9 mouse cellular contexts compared by ENCODE assay signal in genomic region chr5:137553000-137553399, GRCm38 (mm10). TPM values are rescaled to one million over a fixed set of nuclear protein-coding genes. Genes with fewer than 3 reads are reported as not detected.
DNase-seq lines count a peak whose midpoint lies in the region; ATAC-seq and TF ChIP-seq lines count a peak whose summit lies in the region.
"Had no signal": no experiment of that assay in that cellular context is flagged by ENCODE, and none has a peak within 500 bp of the region (broad histone marks: within the 10 kb centered on the region; RNA-seq: fewer than 3 reads in every experiment).

No protein-coding gene starts in this region.

- ATAC-seq in heart, embryonic 14.5 days (ENCODE audit: insufficient number of reproducible peaks, insufficient read depth, low FRiP score, low read depth) = no peak
- ATAC-seq in embryonic facial prominence, embryonic 11.5 days (replicated peaks; ENCODE audit: insufficient number of reproducible peaks, low FRiP score, low TSS enrichment, low read depth) = no peak
- ATAC-seq in hindbrain, embryonic 16.5 days = no peak
- ATAC-seq in midbrain, embryonic 13.5 days = peak; percentile 57; the same call in 1 of the 2 replicates

- peaks cover 23% of the 10 kb centered on the region for H3K27me3 ChIP-seq in heart, embryonic 14.5 days (ENCODE audit: control insufficient read depth, insufficient read depth, low read length)
- H3K27me3 ChIP-seq in embryonic facial prominence, embryonic 11.5 days (ENCODE audit: control insufficient read depth, insufficient read depth, low read length) = no peaks in the 10 kb centered on the region; the same call in 1 of the 2 replicates
- no peaks in the 10 kb centered on the region for H3K27me3 ChIP-seq in hindbrain, embryonic 16.5 days (replicated peaks; ENCODE audit: control insufficient read depth, insufficient read depth, low read length)
- no peaks in the 10 kb centered on the region for H3K27me3 ChIP-seq in midbrain, embryonic 13.5 days
- H3K27me3 ChIP-seq in thymus, adult 2 months (ENCODE audit: control insufficient read depth, insufficient read depth, low read length) = no peaks in the 10 kb centered on the region; the same call in 1 of the 2 replicates

- no peak overlapping the region for H3K27ac ChIP-seq in heart, embryonic 14.5 days (replicated peaks in 1 of 2; ENCODE audit: control insufficient read depth in 1 of 2, insufficient read depth in 1 of 2, low read depth in 2 of 2, low read length in 2 of 2)
- no peak overlapping the region for H3K27ac ChIP-seq in embryonic facial prominence, embryonic 11.5 days (replicated peaks; ENCODE audit: low read depth, low read length)
- peak overlapping the region; percentile 77 for H3K27ac ChIP-seq in hindbrain, embryonic 16.5 days (ENCODE audit: low read depth, low read length)
- peak overlapping the region; percentile 79 for H3K27ac ChIP-seq in midbrain, embryonic 13.5 days
- no peak overlapping the region for H3K27ac ChIP-seq in thymus, adult 2 months (ENCODE audit: control insufficient read depth, insufficient read depth, low read length)
- H3K27ac ChIP-seq in gastrocnemius, adult 2 months = no peak overlapping the region

- DNase-seq in heart, adult 18-20 months = no peak
- DNase-seq in embryonic facial prominence, embryonic 11.5 days (ENCODE audit: low spot score) = no peak
- no peak for DNase-seq in thymus, adult 2 months
- DNase-seq in right cerebral cortex, postnatal 10 days (ENCODE audit: low spot score in 2 of 2) = no peak
- DNase-seq in gastrocnemius, adult 2 months = no peak

- no peaks in the 10 kb centered on the region; a peak in 1 of 4 replicates for H3K4me1 ChIP-seq in heart, embryonic 14.5 days (ENCODE audit: control insufficient read depth in 2 of 2, insufficient read depth in 2 of 2, low read length in 2 of 2)
- no peaks in the 10 kb centered on the region for H3K4me1 ChIP-seq in embryonic facial prominence, embryonic 11.5 days (ENCODE audit: control insufficient read depth, insufficient read depth, low read length)
- H3K4me1 ChIP-seq in hindbrain, embryonic 16.5 days (ENCODE audit: control insufficient read depth, insufficient read depth, low read depth, low read length) = peaks cover 12% of the 10 kb centered on the region
- peaks cover 13% of the 10 kb centered on the region for H3K4me1 ChIP-seq in midbrain, embryonic 13.5 days (replicated peaks)
- peaks cover 6% of the 10 kb centered on the region; the same call in 1 of the 2 replicates for H3K4me1 ChIP-seq in thymus, adult 2 months (replicated peaks; ENCODE audit: control insufficient read depth, insufficient read depth, low read length)

- peak overlapping the region; percentile 28 for H3K4me2 ChIP-seq in heart, embryonic 14.5 days (ENCODE audit: low read length)
- H3K4me2 ChIP-seq in embryonic facial prominence, embryonic 11.5 days (ENCODE audit: low read depth, low read length) = peak overlapping the region; percentile 19; the same call in 1 of the 2 replicates
- H3K4me2 ChIP-seq in hindbrain, embryonic 16.5 days (ENCODE audit: low read length) = peak overlapping the region; percentile 77
- peak overlapping the region; percentile 74 for H3K4me2 ChIP-seq in midbrain, embryonic 13.5 days (replicated peaks)

- H3K4me3 ChIP-seq in heart, embryonic 14.5 days (ENCODE audit: control insufficient read depth in 1 of 2, insufficient read depth in 1 of 2, low read depth in 1 of 2, low read length in 2 of 2) = no peak overlapping the region
- no peak overlapping the region; the same call in 1 of the 2 replicates for H3K4me3 ChIP-seq in embryonic facial prominence, embryonic 11.5 days (ENCODE audit: low read depth, low read length)
- H3K4me3 ChIP-seq in hindbrain, embryonic 16.5 days (ENCODE audit: low read length) = peak overlapping the region; percentile 73
- H3K4me3 ChIP-seq in midbrain, embryonic 13.5 days (replicated peaks) = peak overlapping the region; percentile 71
- H3K4me3 ChIP-seq in thymus, adult 2 months (ENCODE audit: control insufficient read depth, insufficient read depth, low read length) = no peak overlapping the region
- no peak overlapping the region; the same call in 1 of the 2 replicates for H3K4me3 ChIP-seq in gastrocnemius, adult 2 months

- 0 out of 2 replicates have a peak, but pooled peaks cover 4% of the 10 kb centered on the region for H3K9me3 ChIP-seq in heart, embryonic 14.5 days (ENCODE audit: control insufficient read depth, low read length)
- no peaks in the 10 kb centered on the region for H3K9me3 ChIP-seq in embryonic facial prominence, embryonic 11.5 days (replicated peaks; ENCODE audit: control insufficient read depth, low read length)
- no peaks in the 10 kb centered on the region for H3K9me3 ChIP-seq in hindbrain, embryonic 16.5 days (ENCODE audit: control insufficient read depth, low read length)
- H3K9me3 ChIP-seq in midbrain, embryonic 13.5 days = no peaks in the 10 kb centered on the region

- no peaks in the 10 kb centered on the region for H3K36me3 ChIP-seq in heart, embryonic 14.5 days (ENCODE audit: control insufficient read depth, insufficient read depth, low read length)
- no peaks in the 10 kb centered on the region for H3K36me3 ChIP-seq in embryonic facial prominence, embryonic 11.5 days (replicated peaks; ENCODE audit: control insufficient read depth, insufficient read depth, low read depth, low read length)
- no peaks in the 10 kb centered on the region for H3K36me3 ChIP-seq in hindbrain, embryonic 16.5 days (ENCODE audit: control insufficient read depth, insufficient read depth, low read length)
- H3K36me3 ChIP-seq in midbrain, embryonic 13.5 days = no peaks in the 10 kb centered on the region
- no peaks in the 10 kb centered on the region for H3K36me3 ChIP-seq in thymus, adult 2 months (ENCODE audit: control insufficient read depth, insufficient read depth, low read length)

- TF ChIP-seq POLR2A in thymus, adult 2 months (IDR thresholded peaks at IDR 0.05; ENCODE audit: control insufficient read depth, extremely low read depth, insufficient read depth, low read length, poor library complexity) = no peak

- no peak overlapping the region for H3K9ac ChIP-seq in heart, embryonic 14.5 days (ENCODE audit: low read length)
- H3K9ac ChIP-seq in embryonic facial prominence, embryonic 11.5 days (replicated peaks; ENCODE audit: low read length) = no peak overlapping the region
- H3K9ac ChIP-seq in hindbrain, embryonic 16.5 days (ENCODE audit: low read depth, low read length) = peak overlapping the region; percentile 87
- peak overlapping the region; percentile 87 for H3K9ac ChIP-seq in midbrain, embryonic 13.5 days (replicated peaks)

- TF ChIP-seq CTCF in thymus, adult 2 months (IDR thresholded peaks at IDR 0.05; ENCODE audit: borderline replicate concordance, control insufficient read depth, extremely low read depth, insufficient read depth, low read length, poor library complexity) = no peak
- TF ChIP-seq CTCF in gastrocnemius, adult 2 months (IDR thresholded peaks at IDR 0.05) = no peak

- intact Hi-C loops in gastrocnemius, adult 2 months (cut with DNase I) = no loop called here

- 26% methylated on average over 6 of the region's 6 CpGs for WGBS in heart, embryonic 14.5 days
- 26% methylated on average over 6 of the region's 6 CpGs for WGBS in embryonic facial prominence, embryonic 11.5 days
- WGBS in hindbrain, embryonic 16.5 days = 21% methylated on average over 6 of the region's 6 CpGs
- 24% methylated on average over 6 of the region's 6 CpGs for WGBS in midbrain, embryonic 13.5 days
- 45% methylated on average over 6 of the region's 6 CpGs for WGBS in thymus, adult 2 months

RNA-seq across cellular contexts. Expression of gene Actl6b, which starts 0.3 kb away (rescaled TPM):
- 0.31 TPM in 1 of 2 replicates, not detected in the other for polyA plus RNA-seq in heart, embryonic 14.5 days (2014; fragmentation: Nextera tagmentation; extraction: Ambion mirVana)
- total RNA-seq in heart, adult 18-20 months (2021) = not detected
- polyA plus RNA-seq in embryonic facial prominence, embryonic 11.5 days (2014; fragmentation: Nextera tagmentation; extraction: Ambion mirVana) = 6.5 and 9.3 TPM in 2 replicates
- polyA plus RNA-seq in hindbrain, embryonic 16.5 days (2015; fragmentation: Nextera tagmentation; extraction: Ambion mirVana) = 268 and 271 TPM in 2 replicates
- 231 and 235 TPM in 2 replicates for polyA plus RNA-seq in midbrain, embryonic 13.5 days (2015; fragmentation: Nextera tagmentation; extraction: Ambion mirVana)
- polyA plus RNA-seq in thymus, adult 2 months (2012; rRNA removed) = 0.20 TPM in 1 of 2 replicates, not detected in the other
- not detected for total RNA-seq in gastrocnemius, adult 2 months (2021)

RNA-seq across cellular contexts. Expression of gene Tfr2, which starts 16.6 kb away (rescaled TPM):
- polyA plus RNA-seq in heart, embryonic 14.5 days (2014; fragmentation: Nextera tagmentation; extraction: Ambion mirVana) = 0.11 and 0.20 TPM in 2 replicates
- total RNA-seq in heart, adult 18-20 months (2021) = not detected
- polyA plus RNA-seq in embryonic facial prominence, embryonic 11.5 days (2014; fragmentation: Nextera tagmentation; extraction: Ambion mirVana) = 0.91 and 1.1 TPM in 2 replicates
- 7.9 and 8.4 TPM in 2 replicates for polyA plus RNA-seq in hindbrain, embryonic 16.5 days (2015; fragmentation: Nextera tagmentation; extraction: Ambion mirVana)
- polyA plus RNA-seq in midbrain, embryonic 13.5 days (2015; fragmentation: Nextera tagmentation; extraction: Ambion mirVana) = 2.4 and 3.6 TPM in 2 replicates
- polyA plus RNA-seq in thymus, adult 2 months (2012; rRNA removed) = 0.49 and 2.4 TPM in 2 replicates
- not detected for total RNA-seq in gastrocnemius, adult 2 months (2021)

RNA-seq across cellular contexts. Expression of gene Gnb2, which starts 19.7 kb away (rescaled TPM):
- polyA plus RNA-seq in heart, embryonic 14.5 days (2014; fragmentation: Nextera tagmentation; extraction: Ambion mirVana) = 296 and 340 TPM in 2 replicates
- total RNA-seq in heart, adult 18-20 months (2021) = 100 to 1,000 TPM; 233 to 247 TPM
- polyA plus RNA-seq in embryonic facial prominence, embryonic 11.5 days (2014; fragmentation: Nextera tagmentation; extraction: Ambion mirVana) = 352 and 367 TPM in 2 replicates
- 519 and 521 TPM in 2 replicates for polyA plus RNA-seq in hindbrain, embryonic 16.5 days (2015; fragmentation: Nextera tagmentation; extraction: Ambion mirVana)
- polyA plus RNA-seq in midbrain, embryonic 13.5 days (2015; fragmentation: Nextera tagmentation; extraction: Ambion mirVana) = 520 and 545 TPM in 2 replicates
- 1,444 and 1,492 TPM in 2 replicates for polyA plus RNA-seq in thymus, adult 2 months (2012; rRNA removed)
- 100 to 1,000 TPM; 118 to 148 TPM for total RNA-seq in gastrocnemius, adult 2 months (2021)

RNA-seq across cellular contexts. Expression of gene Epo, which starts 20.0 kb away (rescaled TPM):
- not detected in 2 replicates for polyA plus RNA-seq in heart, embryonic 14.5 days (2014; fragmentation: Nextera tagmentation; extraction: Ambion mirVana)
- not detected for total RNA-seq in heart, adult 18-20 months (2021)
- polyA plus RNA-seq in embryonic facial prominence, embryonic 11.5 days (2014; fragmentation: Nextera tagmentation; extraction: Ambion mirVana) = 0.63 and 0.95 TPM in 2 replicates
- not detected in 2 replicates for polyA plus RNA-seq in hindbrain, embryonic 16.5 days (2015; fragmentation: Nextera tagmentation; extraction: Ambion mirVana)
- not detected in 2 replicates for polyA plus RNA-seq in midbrain, embryonic 13.5 days (2015; fragmentation: Nextera tagmentation; extraction: Ambion mirVana)
- not detected in 2 replicates for polyA plus RNA-seq in thymus, adult 2 months (2012; rRNA removed)
- not detected for total RNA-seq in gastrocnemius, adult 2 months (2021)
- polyA plus RNA-seq: kidney, adult 2 months had no signal

RNA-seq across cellular contexts. Expression of gene Gigyf1, which starts 34.7 kb away (rescaled TPM):
- polyA plus RNA-seq in heart, embryonic 14.5 days (2014; fragmentation: Nextera tagmentation; extraction: Ambion mirVana) = 8.7 and 9.6 TPM in 2 replicates
- total RNA-seq in heart, adult 18-20 months (2021) = 10 to 100 TPM; 31.2 to 32.5 TPM
- polyA plus RNA-seq in embryonic facial prominence, embryonic 11.5 days (2014; fragmentation: Nextera tagmentation; extraction: Ambion mirVana) = 8.5 and 8.7 TPM in 2 replicates
- polyA plus RNA-seq in hindbrain, embryonic 16.5 days (2015; fragmentation: Nextera tagmentation; extraction: Ambion mirVana) = 11.8 and 16.3 TPM in 2 replicates
- 19.6 and 20.5 TPM in 2 replicates for polyA plus RNA-seq in midbrain, embryonic 13.5 days (2015; fragmentation: Nextera tagmentation; extraction: Ambion mirVana)
- 83.9 and 84.3 TPM in 2 replicates for polyA plus RNA-seq in thymus, adult 2 months (2012; rRNA removed)
- total RNA-seq in gastrocnemius, adult 2 months (2021) = 10 to 100 TPM; 20.9 to 24.7 TPM

Comparison
In these comparisons a context has a peak if more than half of its experiments do, and no peak if none do; other contexts are left out.
1. H3K27ac ChIP-seq: peak in hindbrain, embryonic 16.5 days (single experiment) and midbrain, embryonic 13.5 days (single experiment); none in heart, embryonic 14.5 days (0 of 2), embryonic facial prominence, embryonic 11.5 days (single experiment), thymus, adult 2 months (single experiment) and gastrocnemius, adult 2 months (single experiment).
2. H3K4me2 ChIP-seq: peak in every context shown above with its lines; median percentile 77 in hindbrain, embryonic 16.5 days; 74 in midbrain, embryonic 13.5 days; 28 in heart, embryonic 14.5 days; 19 in embryonic facial prominence, embryonic 11.5 days.
3. H3K4me3 ChIP-seq: peak in hindbrain, embryonic 16.5 days (single experiment) and midbrain, embryonic 13.5 days (single experiment); none in heart, embryonic 14.5 days (0 of 2), embryonic facial prominence, embryonic 11.5 days (single experiment), thymus, adult 2 months (single experiment) and gastrocnemius, adult 2 months (single experiment).
4. H3K9ac ChIP-seq: peak in hindbrain, embryonic 16.5 days (single experiment) and midbrain, embryonic 13.5 days (single experiment); none in heart, embryonic 14.5 days (single experiment) and embryonic facial prominence, embryonic 11.5 days (single experiment).
5. RNA of gene Actl6b, which starts 0.3 kb away (polyA plus RNA-seq): 268 to 271 TPM in hindbrain, embryonic 16.5 days and 231 to 235 TPM in midbrain, embryonic 13.5 days; 6.5 to 9.3 TPM in embryonic facial prominence, embryonic 11.5 days, 0.31 TPM in heart, embryonic 14.5 days and 0.20 TPM in thymus, adult 2 months; every median in the first group is over 10 times any median in the second.